Mouse (Mus musculus) thymus, postnatal 36 days (tissue): ENCODE data around the gene Ece1.

ENCODE experiments used
- DNase-seq, 2 experiments: peaks; one replicate each; pipeline ENCODE4 v3.0.0; 2022; ENCODE audit warnings: mixed read lengths in 2 of 2

Gene Ece1

DNA sequence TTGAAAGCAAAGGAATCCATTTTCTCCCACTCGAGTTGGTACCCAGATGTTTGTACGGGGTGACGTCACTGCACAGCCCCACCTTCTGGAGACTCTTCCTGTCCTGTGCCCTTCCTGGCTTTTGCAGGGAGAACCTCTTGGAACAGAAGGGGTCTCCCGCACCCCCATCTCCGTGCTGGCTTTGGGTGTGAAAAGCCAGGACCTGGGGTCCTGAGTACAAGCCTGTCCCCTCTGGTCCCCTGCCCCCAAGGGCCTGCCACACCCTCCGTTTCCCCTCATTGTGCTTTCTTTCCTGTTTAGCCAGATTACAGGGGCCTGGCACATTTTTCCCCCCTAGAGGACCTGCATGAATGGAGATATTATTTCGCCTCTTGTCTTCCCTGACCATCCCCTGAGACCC lies 58.0 kb downstream of the Ece1 start:
- no peak for DNase-seq

DNA sequence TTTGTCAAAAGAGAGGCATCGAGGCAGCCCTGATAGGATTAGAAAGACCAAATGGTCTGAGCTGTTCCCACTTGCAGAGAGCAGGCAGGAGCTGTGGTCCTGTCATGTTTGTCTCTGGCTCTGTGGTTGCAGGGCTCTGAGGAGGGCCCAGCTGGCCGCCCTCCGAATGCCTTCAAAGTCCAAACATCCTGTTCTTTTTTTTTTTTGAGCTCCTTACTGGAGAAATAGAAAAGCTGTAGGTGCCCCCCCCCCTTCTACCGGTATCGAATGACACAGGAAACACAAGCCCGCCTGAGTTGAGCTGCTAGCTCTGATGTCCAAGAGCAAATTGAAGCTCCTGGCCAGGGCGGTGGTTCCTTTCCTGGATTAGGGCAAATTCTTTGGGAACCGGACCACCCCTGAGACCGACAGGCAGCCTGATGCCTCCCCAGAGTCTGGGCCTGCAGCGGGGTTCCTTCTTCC lies 58.5 kb downstream of the Ece1 start:
- DNase-seq, result no peak

DNA sequence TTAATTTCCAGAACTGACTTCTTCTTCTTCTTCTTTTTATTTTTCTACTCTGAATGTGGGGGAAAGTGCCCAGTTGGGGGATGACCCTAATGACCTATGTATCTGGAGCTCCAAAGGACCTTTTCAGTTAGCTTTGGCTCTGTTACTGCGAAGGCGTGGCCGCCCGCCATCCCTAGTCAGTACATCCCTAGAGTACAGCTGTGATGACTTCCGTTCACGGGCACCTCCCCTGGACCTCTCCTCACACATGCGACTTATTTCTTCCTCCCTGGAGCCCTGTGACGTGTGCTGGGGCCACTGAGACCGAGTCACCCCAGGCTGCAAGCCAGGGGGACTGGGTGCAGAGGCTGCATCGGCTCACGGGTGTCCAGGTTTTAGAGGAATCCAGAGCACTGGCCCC lies 59.5 kb downstream of the Ece1 start:
- no peak for DNase-seq

DNA sequence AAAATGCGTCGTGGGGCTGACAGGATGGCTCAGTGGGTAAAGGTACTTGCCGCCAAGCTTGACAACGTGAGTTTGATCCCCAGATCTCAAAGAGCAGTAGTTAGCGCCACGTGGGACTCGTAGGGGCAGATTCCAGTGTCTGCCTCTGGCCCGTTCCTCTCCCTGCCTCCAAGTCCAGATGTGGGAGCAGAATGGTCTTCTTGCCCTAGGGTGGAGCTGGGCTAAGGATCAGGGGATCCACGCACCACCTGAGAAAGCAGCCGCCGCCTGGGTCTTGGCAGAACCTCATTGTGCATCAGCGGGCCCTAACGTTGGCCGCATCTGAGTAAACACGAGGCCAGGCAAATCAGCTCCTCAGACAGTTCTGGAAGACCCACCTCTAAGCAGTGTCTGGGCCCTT lies 61.0 kb downstream of the Ece1 start:
- no peak for DNase-seq

DNA sequence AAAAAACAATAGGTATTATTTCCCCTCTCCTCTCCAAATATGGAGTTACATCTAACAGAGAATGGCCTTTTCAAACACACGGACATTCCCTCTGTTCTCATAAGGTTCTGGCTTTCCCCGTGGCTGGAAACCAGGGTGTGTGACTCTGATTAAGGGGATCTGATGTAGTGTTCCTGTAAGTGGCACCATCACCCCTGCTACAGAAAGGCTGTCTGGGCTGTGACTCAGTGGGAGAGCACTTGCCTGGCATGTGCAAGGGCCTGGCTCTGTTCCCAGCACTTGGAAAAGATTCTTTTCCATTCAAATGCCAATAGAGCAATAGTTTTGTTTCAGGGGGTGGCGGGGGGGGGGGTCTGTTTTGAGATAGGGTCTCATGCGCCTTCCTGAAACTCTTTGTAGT lies 63.1 kb downstream of the Ece1 start:
- no peak for DNase-seq

DNA sequence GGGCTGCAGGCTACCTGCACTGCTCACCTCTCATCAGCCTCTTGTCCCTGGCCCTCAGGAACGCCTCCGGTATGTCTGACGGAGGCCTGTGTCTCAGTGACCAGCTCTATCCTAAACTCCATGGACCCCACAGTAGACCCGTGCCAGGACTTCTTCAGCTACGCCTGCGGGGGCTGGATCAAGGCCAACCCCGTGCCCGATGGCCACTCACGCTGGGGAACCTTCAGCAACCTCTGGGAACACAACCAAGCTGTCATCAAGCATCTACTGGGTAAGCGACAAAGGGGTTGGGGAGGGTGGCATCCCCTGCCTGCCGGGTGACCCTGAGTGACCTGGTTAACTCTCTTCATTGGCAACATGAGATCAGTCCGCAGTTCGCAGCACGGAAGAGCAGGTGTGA lies 64.1 kb downstream of the Ece1 start:
- DNase-seq, result no peak

DNA sequence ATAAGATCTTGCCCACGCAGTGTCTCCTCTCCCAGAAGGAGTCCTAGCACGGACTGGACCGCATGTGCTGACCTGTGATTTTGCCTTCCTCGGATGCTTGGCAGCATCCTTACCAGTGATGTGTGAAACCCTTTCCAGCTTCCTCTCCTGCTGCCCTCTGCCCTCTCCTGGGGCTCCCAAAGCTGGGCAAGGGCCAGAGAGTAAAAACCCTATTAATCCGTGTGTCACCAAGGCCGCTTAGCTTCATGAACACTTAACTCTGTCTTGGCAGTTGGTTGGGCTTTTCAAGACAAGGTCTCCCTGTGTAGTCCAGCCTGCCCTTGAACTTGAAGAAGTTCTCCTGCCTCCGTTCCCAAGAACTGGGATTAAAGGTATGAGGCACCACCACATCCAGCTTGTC lies 65.1 kb downstream of the Ece1 start:
- no peak for DNase-seq

DNA sequence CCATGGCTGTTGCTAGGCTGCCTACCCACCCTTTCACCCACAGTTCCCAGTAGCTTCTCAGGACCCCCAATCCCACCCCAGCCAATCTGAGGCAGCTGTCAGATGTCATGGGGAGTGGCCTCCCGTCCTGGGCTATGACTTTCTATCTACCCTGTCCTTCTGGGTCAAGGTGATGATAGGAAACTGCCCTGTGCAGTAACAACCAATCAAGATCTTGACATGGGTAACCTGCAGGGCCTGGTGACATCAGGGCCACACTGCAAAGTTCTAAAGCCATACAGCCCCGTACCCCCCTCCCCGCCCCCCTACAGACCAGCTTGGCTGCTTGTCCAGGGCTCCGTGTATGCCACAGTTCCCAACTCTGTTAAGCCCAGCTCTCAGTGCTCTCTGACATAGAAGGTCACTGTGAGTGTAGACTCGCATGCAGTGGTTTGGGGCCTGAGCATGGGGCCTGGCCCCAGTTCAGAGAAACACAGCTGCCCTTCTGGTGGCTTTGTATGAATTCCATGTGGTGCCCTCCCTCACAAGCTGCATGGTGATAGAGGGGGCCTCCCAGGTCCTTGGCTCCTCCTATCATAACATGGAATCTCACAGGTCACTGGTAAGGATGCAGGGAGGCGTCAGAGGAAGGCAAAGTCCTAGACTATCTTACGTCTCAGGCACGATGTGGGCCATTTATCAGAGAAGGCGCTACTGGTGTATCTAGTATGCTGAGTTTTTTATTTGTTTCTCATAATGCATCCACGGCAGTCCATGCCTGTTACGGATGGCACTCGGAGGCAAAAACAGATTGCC lies 65.9 kb downstream of the Ece1 start:
- DNase-seq, result no peak

DNA sequence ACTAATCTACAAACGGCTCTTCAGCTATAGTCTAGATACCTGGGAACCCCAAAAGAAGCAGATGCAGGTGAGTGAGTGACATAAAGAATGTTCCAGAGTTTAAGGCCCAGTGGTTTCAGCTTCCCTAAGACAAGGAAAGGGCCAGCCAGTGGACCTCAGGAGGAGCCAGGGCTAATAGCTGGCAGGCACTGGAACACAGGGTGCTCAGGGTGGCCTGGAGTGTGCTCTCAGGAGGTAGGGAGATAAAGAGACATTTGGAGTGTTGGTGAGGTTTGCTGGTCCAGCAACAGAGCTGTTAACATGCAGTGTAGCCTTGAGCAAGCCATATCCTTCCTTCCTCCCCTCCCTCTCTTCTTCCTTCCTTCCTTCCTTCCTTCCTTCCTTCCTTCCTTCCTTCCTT lies 66.8 kb downstream of the Ece1 start:
- no peak for DNase-seq

DNA sequence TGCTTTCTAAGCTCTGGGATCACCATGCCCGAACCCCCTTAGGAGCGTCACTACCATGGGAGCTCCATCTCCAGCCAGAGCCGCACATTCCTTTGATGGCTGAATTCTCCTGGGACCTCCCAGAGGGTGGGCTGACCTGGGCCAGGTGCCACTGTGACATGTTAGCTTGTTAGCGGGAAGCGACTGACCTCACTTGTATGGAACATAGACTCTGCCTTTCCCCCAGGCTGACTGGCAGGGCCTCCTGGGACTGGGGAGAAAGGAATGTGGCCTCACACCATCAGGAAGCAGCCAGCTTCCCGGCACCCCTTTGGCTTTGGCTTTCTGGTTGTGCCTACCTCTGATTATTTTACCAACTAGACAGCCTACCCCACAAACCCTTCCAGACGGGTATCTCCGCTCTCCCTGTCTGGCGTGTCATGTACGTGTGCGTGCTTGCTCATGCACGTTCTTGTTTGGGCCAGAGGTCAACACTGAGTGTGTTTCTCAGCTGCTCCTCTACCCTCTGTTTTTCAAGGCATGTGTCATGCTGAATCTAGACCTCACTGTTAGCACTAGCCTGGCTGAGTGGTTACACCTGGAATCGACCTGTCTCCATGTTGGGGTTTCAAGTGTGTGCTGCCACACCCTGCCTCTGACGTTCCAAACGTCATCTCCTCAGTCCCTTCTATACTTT lies 67.4 kb downstream of the Ece1 start:
- DNase-seq, result no peak

DNA sequence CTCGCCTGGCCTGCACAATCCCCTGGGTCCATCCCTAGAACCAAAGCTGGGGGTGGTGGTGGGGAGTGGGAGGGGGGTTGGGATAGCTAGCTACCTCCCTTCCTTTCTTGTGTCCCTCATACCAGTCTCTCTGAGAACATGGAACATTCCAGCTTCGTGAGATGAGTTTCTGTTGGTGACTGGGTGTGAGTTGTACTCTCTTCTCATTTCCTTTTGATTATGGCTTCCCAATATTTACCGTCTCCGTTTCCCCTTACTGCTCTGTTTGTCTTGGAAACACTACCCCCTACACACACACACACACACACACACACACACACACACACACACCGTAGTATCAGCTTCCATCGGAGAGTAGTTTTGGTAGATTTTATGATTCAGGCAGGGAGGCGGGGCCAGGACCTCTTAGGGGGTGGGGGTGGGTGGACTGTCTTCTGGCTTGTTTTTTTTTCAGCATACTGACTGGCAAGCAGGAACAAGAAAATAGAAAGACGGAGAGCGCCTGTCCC lies 68.5 kb downstream of the Ece1 start:
- no peak for DNase-seq

DNA sequence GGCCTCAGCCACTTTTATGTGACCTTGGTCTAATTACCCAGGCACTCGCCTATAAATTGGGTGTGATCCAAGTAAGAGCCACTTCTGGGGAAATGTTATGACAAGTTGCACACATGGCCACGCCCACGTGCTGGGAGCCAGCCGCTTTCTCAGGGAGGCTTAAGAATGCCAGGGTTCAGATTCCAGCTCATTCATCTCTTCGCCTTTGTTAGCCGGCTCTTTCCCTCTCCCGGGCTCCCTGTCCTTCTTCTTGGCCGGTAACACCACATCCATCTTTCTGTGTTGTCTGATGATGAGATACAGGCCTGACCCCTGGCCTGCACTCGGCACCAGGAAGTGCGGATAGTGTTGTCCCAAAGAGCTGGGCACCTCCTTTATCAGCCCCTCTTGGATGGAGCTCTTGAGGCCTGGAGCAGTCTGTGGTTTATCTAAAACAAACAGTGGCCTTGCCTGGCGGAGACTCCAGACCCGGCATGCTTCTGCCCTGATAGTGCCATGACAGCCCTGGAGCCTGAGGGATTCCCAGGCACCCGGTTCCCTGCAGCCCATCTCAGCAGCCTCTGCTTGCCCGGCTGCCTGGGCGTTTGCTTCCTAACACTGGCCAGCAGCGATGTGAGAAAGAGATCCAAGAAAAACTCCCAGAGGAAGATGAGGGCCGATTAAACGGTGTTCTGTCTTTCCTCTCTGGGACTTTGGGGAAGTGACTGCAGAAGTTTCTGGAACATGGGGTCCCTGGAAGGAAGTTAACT lies 69.1 kb downstream of the Ece1 start:
- no peak for DNase-seq

DNA sequence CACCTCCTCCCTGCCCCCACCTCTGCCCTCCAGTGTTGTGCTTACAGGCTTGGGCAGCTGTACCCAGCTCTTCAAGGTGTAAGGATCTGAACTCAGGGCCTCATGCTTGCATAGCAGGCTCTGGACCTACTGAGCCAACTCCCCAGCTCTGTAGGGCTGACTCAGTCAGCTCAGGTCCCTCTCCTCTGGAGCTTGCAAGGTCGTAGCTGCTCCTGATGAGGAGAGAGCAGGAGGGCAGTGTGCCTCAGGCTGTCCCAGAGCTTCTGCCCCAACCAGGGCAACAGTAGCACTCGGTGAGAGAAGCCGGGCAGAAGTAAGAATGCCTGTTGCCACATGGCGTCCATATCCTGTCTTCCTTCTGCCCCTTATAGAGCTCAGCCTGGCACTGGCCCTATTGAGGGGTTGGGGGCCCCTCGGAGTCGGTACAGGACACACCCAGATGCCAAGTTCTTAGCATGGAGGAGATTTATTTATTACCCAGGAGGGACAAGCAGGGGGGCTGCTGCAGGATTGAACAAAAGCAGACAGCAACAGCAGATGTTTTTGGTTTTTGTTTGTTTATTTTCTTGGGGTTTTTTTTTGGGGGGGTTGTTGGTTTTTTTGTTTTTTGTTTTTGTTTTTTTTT lies 70.6 kb downstream of the Ece1 start:
- no peak for DNase-seq

DNA sequence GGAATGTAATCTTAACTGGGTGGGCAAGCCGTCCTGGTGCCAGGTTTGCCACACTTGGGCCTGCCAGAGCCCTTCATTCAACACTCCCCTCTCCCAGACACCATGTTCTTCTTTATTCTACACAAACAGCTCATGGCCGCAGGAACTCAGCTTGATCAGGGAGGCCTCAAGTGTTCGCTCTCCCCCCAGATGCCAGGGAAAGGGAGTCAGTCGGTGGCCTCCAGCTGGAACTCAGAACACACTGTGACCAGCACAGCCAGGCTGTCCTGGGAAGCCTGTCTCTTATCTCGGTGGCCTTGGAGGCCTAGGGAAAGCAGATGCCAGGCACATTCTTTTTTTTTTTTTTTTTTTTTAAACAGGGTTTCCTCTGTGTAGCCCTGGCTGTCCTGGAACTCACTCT lies 71.3 kb downstream of the Ece1 start:
- no peak for DNase-seq

DNA sequence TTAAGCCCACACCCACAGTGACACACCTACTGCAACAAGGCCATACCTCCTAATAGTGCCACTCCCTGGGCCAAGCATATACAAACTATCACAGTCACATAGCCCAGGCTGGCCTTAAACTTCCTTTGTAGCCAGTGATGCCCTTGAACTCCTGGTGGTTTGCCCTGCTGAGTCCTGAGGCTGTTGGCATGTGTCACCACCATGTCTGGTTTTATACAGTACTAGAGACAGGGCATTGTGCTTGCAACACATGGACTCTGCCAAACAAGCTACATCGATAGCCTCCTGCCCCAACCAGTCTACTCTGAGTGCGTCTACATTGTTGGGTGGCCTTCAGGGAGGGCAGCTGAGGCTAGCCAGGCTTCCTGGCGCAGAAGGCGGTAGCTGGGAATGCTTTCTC lies 74.1 kb downstream of the Ece1 start:
- DNase-seq, result no peak

DNA sequence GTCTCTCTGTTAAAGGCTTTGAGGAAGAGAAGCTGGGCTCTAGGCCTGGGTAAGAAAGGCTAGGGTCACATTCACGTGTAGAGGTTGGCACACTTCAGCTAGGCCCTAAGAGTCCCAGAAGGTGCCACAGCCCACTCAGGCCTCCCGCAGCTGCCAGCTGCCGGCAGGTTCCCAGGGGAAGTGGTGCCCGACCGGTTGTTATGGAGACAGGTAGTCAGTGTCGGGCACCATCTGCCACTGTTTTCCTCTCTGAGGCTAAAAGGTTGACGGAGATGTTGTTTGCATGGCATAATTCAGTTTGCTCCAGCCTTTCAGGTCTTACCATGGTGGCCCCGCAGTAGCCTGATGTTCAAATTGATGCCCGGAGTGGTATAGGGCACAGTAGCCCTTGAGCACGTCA lies 78.0 kb downstream of the Ece1 start:
- DNase-seq, result no peak

DNA sequence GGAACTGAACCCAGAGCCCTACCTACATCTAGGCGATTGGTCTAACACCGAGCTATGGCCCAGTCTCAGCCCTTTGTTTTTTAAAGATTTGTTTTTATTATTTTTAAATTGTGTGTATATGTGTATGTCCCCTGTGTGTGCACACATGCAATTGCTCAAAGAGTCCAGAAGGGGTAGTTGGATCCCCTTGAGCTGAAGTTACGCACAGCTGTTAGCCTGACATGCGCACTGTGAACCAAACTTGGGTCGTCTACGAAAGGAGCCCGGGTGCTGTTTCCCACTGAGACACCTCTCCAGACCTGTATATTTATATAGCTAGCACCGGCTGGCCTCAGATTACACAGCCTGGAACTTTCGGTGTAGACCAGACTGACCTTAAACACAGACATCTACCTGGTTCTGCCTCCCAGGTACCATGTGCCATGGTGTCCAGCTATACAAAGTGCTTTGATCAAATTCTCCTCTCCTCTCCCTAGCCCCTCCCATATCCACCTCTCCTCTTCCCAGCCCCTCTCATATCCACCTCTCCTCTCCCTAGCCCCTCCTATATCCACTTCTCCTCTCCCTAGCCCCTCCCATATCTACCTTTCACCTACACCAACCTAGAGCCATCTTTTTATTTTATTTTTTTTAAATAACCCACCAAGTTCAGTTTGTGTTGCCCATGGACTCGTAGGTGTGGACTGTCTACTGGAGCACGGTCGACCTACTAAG lies 79.3 kb downstream of the Ece1 start:
- no peak for DNase-seq

DNA sequence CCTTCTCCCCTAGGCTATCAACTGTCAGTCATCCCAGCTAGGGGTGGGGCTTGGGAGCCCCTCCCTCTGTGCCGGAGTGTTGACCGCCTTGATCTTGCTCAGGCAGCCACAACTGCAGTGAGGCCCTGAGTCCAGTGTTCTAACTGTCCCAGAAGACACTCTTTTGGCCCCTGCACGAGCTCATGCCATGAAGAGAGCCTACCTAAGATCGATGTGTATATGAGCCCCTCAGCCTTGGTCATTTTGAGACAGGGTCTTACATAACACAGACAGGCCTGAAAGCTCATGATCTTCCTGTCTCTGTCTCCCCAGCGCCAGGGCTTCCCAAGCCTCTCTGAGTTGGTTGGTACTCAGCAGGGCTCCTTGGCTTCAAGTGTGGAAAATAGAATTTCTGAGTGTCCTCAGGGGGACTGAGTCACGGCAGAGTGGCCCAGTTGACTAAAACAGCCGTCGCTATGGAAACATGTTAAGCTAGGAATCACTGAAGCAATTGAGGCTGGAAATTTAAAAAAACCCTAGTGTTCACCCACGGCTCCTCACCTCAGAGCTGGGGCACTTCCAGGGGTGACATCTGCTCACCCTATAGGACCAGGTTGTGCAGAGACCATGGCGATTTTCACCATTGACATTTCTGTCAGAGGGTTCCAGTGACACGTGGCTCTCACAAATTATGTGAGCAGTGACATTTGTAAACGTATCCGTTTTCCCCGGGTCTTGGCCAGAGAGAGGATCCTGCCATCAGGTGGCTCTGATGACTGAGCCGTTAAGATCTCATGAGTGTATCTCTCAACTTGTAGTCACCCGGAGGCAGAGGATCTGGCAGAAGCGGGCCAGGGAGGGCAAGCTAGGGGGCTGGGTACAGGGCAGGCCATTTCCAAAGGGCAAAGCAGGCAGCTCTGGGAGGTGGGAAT lies 80.1 kb downstream of the Ece1 start:
- no peak for DNase-seq

DNA sequence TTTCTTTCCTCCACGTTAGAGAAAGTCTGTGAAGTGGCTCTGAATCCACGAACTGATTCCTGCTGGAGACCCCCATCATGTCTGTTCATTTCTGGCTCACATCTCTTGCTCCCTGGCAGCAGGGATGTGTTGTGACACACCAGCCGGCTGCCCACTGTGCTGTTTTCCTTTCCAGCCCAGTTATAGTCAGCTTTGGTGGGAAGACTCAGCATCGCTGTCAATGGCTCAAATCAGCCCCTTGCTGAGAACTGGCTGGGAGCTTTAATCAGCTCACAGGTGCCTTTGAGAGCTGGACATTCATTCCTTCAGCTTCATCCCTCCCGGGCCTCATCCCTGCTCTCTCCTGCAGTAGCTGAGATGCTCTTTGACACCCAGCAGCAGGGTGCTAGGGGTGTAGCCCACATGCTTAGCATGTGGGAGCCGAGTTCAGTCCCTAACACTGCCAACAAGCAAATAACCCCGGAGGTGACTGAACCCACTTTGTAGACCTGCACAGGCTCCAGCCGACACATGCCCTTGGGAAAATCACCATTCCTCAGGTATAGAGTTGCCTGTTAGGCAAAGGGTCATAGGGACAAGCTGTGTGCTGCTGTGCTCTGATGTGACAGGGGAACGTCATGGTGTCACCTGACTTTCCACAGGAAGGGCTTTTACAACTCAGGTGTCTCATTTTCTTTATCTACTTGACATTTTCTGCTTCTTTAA lies 80.9 kb downstream of the Ece1 start:
- no peak for DNase-seq

DNA sequence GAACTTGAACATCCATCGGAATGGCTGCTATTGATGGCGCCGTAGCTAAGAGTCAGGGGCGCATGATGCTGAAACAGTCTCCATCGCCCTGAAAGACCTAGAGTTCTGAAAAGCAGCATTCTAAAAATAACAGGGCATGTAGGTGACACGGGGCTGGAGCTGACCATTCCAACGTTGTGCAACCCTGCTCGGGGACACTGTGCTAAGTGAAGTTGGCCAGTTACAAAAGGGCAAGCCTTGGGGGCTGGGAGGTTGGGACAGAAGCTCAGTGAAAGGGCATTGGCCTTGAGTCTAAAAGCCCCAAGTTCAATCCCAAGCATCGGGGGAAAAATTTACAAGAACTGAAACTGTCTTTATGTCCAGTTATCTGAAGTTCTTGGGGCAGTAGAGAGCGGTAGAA lies 81.5 kb downstream of the Ece1 start:
- no peak for DNase-seq

DNA sequence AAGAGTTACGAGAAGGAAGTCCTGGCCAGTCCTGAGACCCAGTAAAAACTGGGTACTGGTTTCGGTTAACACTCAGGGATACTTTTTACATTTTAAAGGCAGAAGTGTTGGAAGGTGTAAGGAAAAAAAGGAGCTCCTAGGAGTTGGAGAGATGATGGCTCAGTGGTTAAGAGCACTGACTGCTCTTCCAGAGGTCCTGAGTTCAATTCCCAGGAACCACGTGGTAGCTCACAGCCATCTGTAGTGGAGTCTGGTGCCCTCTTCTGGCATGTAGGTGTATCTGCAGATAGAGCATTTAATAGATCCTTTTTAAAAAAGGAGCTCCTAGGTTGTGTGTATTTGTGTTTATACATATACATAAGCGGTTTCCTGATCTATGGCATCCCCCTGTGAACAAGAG lies 83.3 kb downstream of the Ece1 start:
- no peak for DNase-seq
